Mouse (Mus musculus): ENCODE data around the gene Rrnad1. TPM values are rescaled to one million over a fixed set of nuclear protein-coding genes. Genes with fewer than 3 reads are reported as not detected.

Rrnad1 gene
- polyA plus RNA-seq, 1 experiment from 2014 or later: 12.8 TPM

DNA sequence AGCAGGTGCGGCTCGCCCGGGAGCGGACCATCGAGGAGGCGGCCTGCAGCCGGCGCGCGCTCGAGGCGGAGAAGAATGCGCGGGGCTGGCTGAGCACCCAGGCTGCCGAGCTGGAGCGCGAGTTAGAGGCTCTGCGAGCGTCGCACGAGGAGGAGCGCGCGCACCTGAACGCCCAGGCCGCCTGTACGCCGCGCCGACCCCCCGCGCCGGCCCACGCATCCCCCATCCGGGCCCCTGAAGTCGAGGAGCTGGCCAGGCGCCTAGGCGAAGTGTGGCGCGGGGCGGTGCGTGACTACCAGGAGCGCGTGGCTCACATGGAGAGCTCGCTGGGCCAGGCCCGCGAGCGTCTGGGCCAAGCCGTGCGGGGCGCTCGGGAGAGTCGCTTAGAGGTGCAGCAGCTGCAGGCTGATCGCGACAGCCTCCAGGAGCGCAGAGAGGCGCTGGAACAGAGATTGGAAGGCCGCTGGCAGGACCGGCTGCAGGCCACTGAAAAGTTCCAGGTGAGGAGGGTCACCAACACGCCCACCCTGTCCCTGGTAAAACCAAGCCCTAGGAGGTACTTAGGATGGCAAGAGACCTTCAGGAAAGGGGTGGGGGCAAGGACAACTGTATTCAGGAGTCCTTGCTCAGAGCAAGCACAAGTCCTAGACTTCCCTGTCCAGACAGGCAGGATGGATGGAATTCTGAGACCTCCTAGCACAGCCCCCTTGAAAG is 41.1 kb upstream of the Rrnad1 start:
- peaks cover 8% of the 10 kb centered on the region for H3K27me3 ChIP-seq (replicated peaks; ENCODE audit: control insufficient read depth, insufficient read depth, low read length)
- H3K4me3 ChIP-seq (ENCODE audit: low read depth, low read length): peak overlapping the region; percentile 54
- H3K4me2 ChIP-seq (ENCODE audit: low read depth, low read length): peak overlapping the region; percentile 95
- H3K9ac ChIP-seq (ENCODE audit: low read depth, low read length): peak overlapping the region; percentile 69
- no peak for DNase-seq (ENCODE audit: low spot score)
- 0 out of 2 replicates have a peak, but pooled peaks cover 10% of the 10 kb centered on the region for H3K36me3 ChIP-seq (ENCODE audit: control insufficient read depth, insufficient read depth, low read length)
- H3K4me1 ChIP-seq (ENCODE audit: control insufficient read depth, insufficient read depth, low read length): peaks cover 32% of the 10 kb centered on the region
- H3K27ac ChIP-seq (replicated peaks; ENCODE audit: low read depth, low read length): peak overlapping the region; percentile 65
- no peaks in the 10 kb centered on the region for H3K9me3 ChIP-seq (ENCODE audit: control insufficient read depth, low read length)
- ATAC-seq (ENCODE audit: low read depth): 0 out of 2 replicates have a peak, but pooled peaks have one; percentile 16
- whole genome bisulfite sequencing: 2% methylated on average over 31 of the region's 60 CpGs

DNA sequence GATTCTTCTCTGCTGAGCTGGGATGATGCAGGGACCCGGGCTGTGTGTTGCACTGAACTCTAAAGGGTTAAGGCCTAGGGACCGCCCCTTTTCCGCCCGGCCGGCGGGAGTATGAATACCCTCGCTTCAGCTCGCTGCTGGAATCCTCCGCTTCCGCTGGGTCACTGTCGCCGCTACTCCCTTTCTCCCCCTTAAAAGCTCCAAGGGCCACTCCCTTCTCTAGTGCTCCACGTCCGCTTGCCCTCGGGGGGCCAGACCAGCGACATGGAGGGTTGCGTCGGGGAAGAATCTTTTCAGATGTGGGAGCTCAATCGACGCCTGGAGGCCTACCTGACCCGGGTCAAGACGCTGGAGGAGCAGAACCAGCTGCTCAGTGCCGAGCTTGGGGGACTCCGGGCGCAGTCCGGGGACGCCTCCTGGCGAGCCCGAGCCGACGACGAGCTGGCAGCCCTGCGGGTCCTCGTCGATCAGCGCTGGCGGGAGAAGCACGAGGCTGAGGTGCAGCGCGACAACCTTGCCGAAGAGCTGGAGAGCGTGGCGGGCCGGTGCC is 40.5 kb upstream of the Rrnad1 start, which contains the start of gene Nes:
TSS of gene Nes (plus strand) at position 140 of the 550 bp plus-strand sequence.
- no peaks in the 10 kb centered on the region for H3K9me3 ChIP-seq (ENCODE audit: control insufficient read depth, low read length)
- H3K27me3 ChIP-seq (replicated peaks; ENCODE audit: control insufficient read depth, insufficient read depth, low read length): peaks cover 8% of the 10 kb centered on the region
- DNase-seq (ENCODE audit: low spot score) (peak; percentile 92), ATAC-seq (ENCODE audit: low read depth) (peak; percentile 76)
- 0 out of 2 replicates have a peak, but pooled peaks cover 6% of the 10 kb centered on the region for H3K36me3 ChIP-seq (ENCODE audit: control insufficient read depth, insufficient read depth, low read length)
- peaks cover 32% of the 10 kb centered on the region for H3K4me1 ChIP-seq (ENCODE audit: control insufficient read depth, insufficient read depth, low read length)
- peak within 1 kb of the TSS; percentile 54 for H3K4me3 ChIP-seq (ENCODE audit: low read depth, low read length)
- peak within 1 kb of the TSS; percentile 95 for H3K4me2 ChIP-seq (ENCODE audit: low read depth, low read length)
- H3K9ac ChIP-seq (ENCODE audit: low read depth, low read length): peak within 1 kb of the TSS; percentile 69
- WGBS: 0% methylated on average over 28 of the region's 44 CpGs
- peak within 1 kb of the TSS; percentile 65 for H3K27ac ChIP-seq (replicated peaks; ENCODE audit: low read depth, low read length)

DNA sequence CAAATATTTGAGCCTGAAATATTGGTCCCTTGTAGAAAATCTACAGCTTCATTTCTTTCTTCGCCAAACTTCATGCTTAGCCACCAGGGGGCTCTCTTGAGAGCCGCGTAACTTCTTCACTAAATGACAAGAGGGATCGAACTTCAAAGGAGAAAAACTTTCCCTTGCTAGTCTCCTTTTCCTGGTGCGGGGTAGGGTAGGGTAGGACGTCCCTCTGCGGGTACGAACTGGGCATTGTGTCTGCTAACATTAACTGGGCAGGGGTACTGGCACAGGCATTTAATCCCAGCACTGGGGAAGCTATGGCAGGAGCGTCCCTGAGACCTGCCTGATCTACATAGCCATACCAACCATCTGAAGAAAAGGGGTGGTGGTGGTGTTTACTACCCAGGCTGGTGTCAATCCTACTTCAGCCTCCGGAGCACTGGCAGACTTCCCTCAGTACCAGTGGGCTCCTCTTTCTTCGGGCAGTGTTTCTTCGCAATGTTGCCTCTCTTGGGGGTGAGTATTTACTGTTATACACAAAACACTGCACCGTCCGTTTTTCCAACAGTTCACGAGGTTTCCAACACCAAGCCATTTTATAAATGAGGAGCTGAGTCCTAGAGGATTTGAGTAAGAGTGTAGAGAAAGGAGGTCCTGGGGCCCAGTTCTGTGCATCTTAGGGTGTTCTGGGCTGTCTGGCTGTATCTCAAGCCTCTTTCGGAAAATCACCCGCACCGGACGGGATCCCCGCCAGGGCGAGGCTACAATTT is 39.8 kb upstream of the Rrnad1 start:
- Histone ChIP-seq H3K4me2 (ENCODE audit: low read depth, low read length) (peak overlapping the region; percentile 95), H3K27me3 (replicated peaks; ENCODE audit: control insufficient read depth, insufficient read depth, low read length) (peaks cover 8% of the 10 kb centered on the region), H3K36me3 (ENCODE audit: control insufficient read depth, insufficient read depth, low read length) (0 out of 2 replicates have a peak, but pooled peaks cover 1% of the 10 kb centered on the region), H3K4me3 (ENCODE audit: low read depth, low read length) (peak overlapping the region; percentile 54), H3K4me1 (ENCODE audit: control insufficient read depth, insufficient read depth, low read length) (peaks cover 32% of the 10 kb centered on the region), H3K9me3 (ENCODE audit: control insufficient read depth, low read length) (no peaks in the 10 kb centered on the region), H3K9ac (ENCODE audit: low read depth, low read length) (peak overlapping the region; percentile 69), H3K27ac (replicated peaks; ENCODE audit: low read depth, low read length) (no peak overlapping the region; the same call in 1 of the 2 replicates)
- peak; percentile 87 for DNase-seq (ENCODE audit: low spot score)
- peak; percentile 13; the same call in 1 of the 2 replicates for ATAC-seq (ENCODE audit: low read depth)
- under 1% methylated on average over 21 of the region's 21 CpGs for WGBS

DNA sequence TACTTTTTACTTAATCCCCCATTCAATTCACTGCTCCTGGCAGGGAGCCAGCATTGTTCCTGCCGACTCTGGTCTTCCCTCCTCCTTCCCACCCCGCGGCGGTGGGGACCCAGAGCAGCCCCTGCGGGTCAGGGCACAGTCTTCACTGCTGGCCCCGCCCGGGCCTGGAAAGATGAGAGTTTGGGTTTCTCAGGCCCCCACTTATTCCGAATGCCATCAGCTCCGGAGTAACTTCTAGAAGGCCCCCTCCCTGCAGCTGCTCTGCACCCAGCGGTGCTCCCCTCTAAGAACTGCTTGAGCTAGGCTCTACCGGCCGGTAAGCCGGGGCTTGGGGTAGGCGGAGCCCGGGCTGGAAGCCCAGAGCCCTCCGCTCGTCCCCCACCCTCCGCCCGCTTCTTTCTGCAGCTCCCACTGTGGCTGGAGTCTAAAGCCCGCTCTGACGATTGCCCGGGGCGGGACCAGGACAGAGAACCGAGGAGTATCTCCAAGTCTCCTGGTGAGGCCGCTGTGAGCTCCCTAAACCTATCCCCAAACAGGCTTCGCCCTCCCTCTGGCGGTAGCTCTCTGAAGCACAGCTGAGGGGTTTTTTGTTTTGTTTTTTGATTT is 30.2 kb upstream of the Rrnad1 start:
- Histone ChIP-seq H3K27ac (replicated peaks; ENCODE audit: low read depth, low read length) (peak overlapping the region; percentile 96), H3K4me2 (ENCODE audit: low read depth, low read length) (peak overlapping the region; percentile 62), H3K9ac (ENCODE audit: low read depth, low read length) (peak overlapping the region; percentile 65), H3K4me3 (ENCODE audit: low read depth, low read length) (peak overlapping the region; percentile 38), H3K27me3 (replicated peaks; ENCODE audit: control insufficient read depth, insufficient read depth, low read length) (no peaks in the 10 kb centered on the region), H3K36me3 (ENCODE audit: control insufficient read depth, insufficient read depth, low read length) (no peaks in the 10 kb centered on the region), H3K9me3 (ENCODE audit: control insufficient read depth, low read length) (no peaks in the 10 kb centered on the region), H3K4me1 (ENCODE audit: control insufficient read depth, insufficient read depth, low read length) (peaks cover 22% of the 10 kb centered on the region)
- DNase-seq (ENCODE audit: low spot score) (peak; percentile 99), ATAC-seq (ENCODE audit: low read depth) (peak; percentile 98)
- 1% methylated on average over 27 of the region's 27 CpGs for WGBS

DNA sequence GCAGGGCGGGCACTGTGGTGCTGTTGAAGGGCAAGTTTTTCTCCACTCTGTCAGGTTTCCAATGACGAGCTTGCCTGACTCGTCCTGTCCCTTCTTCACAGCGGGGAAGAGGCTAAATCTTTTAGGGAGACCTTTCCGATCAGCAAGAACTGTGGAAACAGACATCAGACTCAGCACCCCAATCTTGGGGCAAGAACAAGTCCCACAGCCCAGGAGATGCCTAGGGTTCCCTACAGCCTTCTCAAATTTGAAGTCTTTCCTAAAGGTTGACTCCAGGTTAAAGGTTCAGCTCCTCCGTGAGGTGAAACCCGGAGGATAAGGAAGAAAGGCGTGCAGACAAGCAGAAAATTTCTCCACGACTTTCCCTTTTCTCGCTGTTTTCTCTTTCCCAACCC is 29.7 kb upstream of the Rrnad1 start:
- 6% methylated on average over 10 of the region's 10 CpGs for WGBS
- peak overlapping the region; percentile 38 for H3K4me3 ChIP-seq (ENCODE audit: low read depth, low read length)
- no peak for ATAC-seq (ENCODE audit: low read depth)

DNA sequence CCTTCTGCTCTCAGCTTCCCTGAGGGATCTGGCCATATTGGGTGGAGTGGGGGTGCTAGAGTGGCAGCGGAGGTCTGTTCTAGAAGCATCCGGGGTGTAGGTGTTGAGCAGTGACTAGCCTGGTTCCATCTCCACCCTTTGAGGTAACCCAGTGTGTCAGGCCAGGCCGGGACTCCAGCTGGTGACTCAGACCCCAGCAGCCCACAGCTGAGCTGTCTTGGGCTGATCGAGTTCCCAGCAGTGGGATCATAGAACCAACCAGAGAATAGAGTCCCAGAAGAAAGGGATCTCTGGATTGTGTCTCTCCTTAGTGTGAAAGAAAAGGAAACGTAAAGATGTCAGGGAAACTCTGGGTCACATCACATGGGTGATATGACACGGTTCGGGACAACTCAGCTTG is 28.9 kb upstream of the Rrnad1 start:
- Histone ChIP-seq H3K27me3 (replicated peaks; ENCODE audit: control insufficient read depth, insufficient read depth, low read length) (no peaks in the 10 kb centered on the region), H3K9ac (ENCODE audit: low read depth, low read length) (no peak overlapping the region), H3K36me3 (ENCODE audit: control insufficient read depth, insufficient read depth, low read length) (peaks cover 7% of the 10 kb centered on the region; the same call in 1 of the 2 replicates), H3K4me3 (ENCODE audit: low read depth, low read length) (no peak overlapping the region), H3K27ac (replicated peaks; ENCODE audit: low read depth, low read length) (peak overlapping the region; percentile 96), H3K4me1 (ENCODE audit: control insufficient read depth, insufficient read depth, low read length) (peaks cover 22% of the 10 kb centered on the region), H3K9me3 (ENCODE audit: control insufficient read depth, low read length) (no peaks in the 10 kb centered on the region), H3K4me2 (ENCODE audit: low read depth, low read length) (no peak overlapping the region)
- 57% methylated on average over 7 of the region's 7 CpGs for WGBS
- DNase-seq (ENCODE audit: low spot score) (no peak), ATAC-seq (ENCODE audit: low read depth) (no peak)

More for the DNA sequence above, 29.7 kb upstream of the Rrnad1 start:
- Histone ChIP-seq H3K36me3 (ENCODE audit: control insufficient read depth, insufficient read depth, low read length) (no peaks in the 10 kb centered on the region), H3K9me3 (ENCODE audit: control insufficient read depth, low read length) (no peaks in the 10 kb centered on the region), H3K27me3 (replicated peaks; ENCODE audit: control insufficient read depth, insufficient read depth, low read length) (no peaks in the 10 kb centered on the region), H3K9ac (ENCODE audit: low read depth, low read length) (peak overlapping the region; percentile 65), H3K27ac (replicated peaks; ENCODE audit: low read depth, low read length) (peak overlapping the region; percentile 96), H3K4me1 (ENCODE audit: control insufficient read depth, insufficient read depth, low read length) (peaks cover 22% of the 10 kb centered on the region), H3K4me2 (ENCODE audit: low read depth, low read length) (peak overlapping the region; percentile 62)
- DNase-seq (ENCODE audit: low spot score): no peak

DNA sequence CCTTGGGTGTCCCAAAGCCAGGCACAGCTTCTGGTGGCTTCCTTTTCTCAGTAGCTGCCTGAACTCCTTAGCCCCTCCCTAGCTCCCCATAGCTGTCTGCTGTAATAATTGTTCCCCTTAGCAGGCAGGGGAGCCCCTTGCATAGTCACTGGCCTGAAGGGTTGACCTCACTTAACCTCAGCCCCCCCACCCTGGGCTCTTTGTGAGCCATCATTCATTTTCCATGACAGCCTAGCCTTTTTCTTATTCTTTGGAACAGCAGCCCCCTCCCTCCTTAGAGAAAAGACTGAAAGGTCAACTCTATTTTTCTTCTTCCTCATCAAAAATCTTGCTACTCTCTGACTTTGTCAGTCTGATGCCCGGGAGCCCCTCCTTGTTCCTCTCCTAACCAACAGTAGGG is 28.4 kb upstream of the Rrnad1 start:
- H3K27me3 ChIP-seq (replicated peaks; ENCODE audit: control insufficient read depth, insufficient read depth, low read length): no peaks in the 10 kb centered on the region
- ATAC-seq (ENCODE audit: low read depth) (no peak), DNase-seq (ENCODE audit: low spot score) (no peak)
- 34% methylated on average over 1 of the region's 1 CpGs for WGBS
- H3K9me3 ChIP-seq (ENCODE audit: control insufficient read depth, low read length): no peaks in the 10 kb centered on the region
- H3K27ac ChIP-seq (replicated peaks; ENCODE audit: low read depth, low read length): peak overlapping the region; percentile 96
- no peak overlapping the region for H3K4me3 ChIP-seq (ENCODE audit: low read depth, low read length)
- no peak overlapping the region for H3K4me2 ChIP-seq (ENCODE audit: low read depth, low read length)
- peaks cover 10% of the 10 kb centered on the region; the same call in 1 of the 2 replicates for H3K36me3 ChIP-seq (ENCODE audit: control insufficient read depth, insufficient read depth, low read length)
- H3K4me1 ChIP-seq (ENCODE audit: control insufficient read depth, insufficient read depth, low read length): peaks cover 22% of the 10 kb centered on the region
- no peak overlapping the region for H3K9ac ChIP-seq (ENCODE audit: low read depth, low read length)

DNA sequence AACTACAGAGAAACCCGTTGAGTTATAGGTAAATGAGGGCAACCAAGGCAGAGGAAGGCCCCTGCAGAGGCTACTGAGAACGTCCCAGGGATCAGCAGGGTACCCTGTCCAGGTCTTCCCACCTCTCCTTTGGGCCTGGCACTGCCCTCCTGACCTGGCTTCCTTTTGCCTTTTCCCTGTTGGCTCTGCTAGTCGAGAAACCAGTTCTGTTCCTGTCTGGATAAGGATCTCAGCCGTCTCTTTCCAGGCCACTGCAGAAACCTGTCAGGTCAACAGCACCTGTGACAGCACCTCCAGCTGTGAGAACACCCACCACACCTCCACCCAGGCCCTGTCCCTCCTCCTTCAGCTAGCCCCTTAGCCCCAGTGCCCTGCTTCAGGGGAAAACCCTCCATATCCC is 28.0 kb upstream of the Rrnad1 start:
- DNase-seq (ENCODE audit: low spot score): no peak
- H3K4me2 ChIP-seq (ENCODE audit: low read depth, low read length): no peak overlapping the region
- 21% methylated on average over 4 of the region's 4 CpGs for WGBS
- no peak overlapping the region for H3K4me3 ChIP-seq (ENCODE audit: low read depth, low read length)
- H3K4me1 ChIP-seq (ENCODE audit: control insufficient read depth, insufficient read depth, low read length): peaks cover 22% of the 10 kb centered on the region
- peak overlapping the region; percentile 96; the same call in 1 of the 2 replicates for H3K27ac ChIP-seq (replicated peaks; ENCODE audit: low read depth, low read length)
- ATAC-seq (ENCODE audit: low read depth): no peak
- no peaks in the 10 kb centered on the region for H3K9me3 ChIP-seq (ENCODE audit: control insufficient read depth, low read length)
- H3K36me3 ChIP-seq (ENCODE audit: control insufficient read depth, insufficient read depth, low read length): peaks cover 12% of the 10 kb centered on the region
- no peak overlapping the region for H3K9ac ChIP-seq (ENCODE audit: low read depth, low read length)
- no peaks in the 10 kb centered on the region for H3K27me3 ChIP-seq (replicated peaks; ENCODE audit: control insufficient read depth, insufficient read depth, low read length)
